Mouse (Mus musculus) v-Abl transformed pro-B cells (cell line): ENCODE results near the gene Exoc2.

ENCODE experiments used
- in situ Hi-C, 2 experiments: fragments of 400-800 bp; cut with MboI; formaldehyde crosslinking; loops; one replicate each; pipeline ENCODE4 v1.15.1; 2025; ENCODE audit not compliant: unreplicated experiment in 2 of 2

Exoc2 gene

GRCm38 (mm10) chr13:30910889-30911288 lies 63.0 kb downstream of the Exoc2 start:
- in situ Hi-C loops: no loop called here

GRCm38 (mm10) chr13:30902286-30902685 lies 71.6 kb downstream of the Exoc2 start:
- in situ Hi-C loops: loop anchor here in 1 of 2 experiments (10.0 kb wide), 1 partner anchor 753 kb away; no protein-coding TSS in a partner anchor

GRCm38 (mm10) chr13:30901387-30902041 lies 72.4 kb downstream of the Exoc2 start:
- in situ Hi-C loops: loop anchor here in 1 of 2 experiments (10.0 kb wide), 1 partner anchor 753 kb away; no protein-coding TSS in a partner anchor

- in situ Hi-C loops: loop anchor here (5.0 to 25.0 kb wide), 7 partner anchors 91 to 1841 kb away; partner anchors contain the start of gene Foxf2 (in 1 of the 2)
These were observed 79.8 kb downstream of the Exoc2 start for GRCm38 (mm10) chr13:30894015-30894634.

GRCm38 (mm10) chr13:30892315-30892714 lies 81.6 kb downstream of the Exoc2 start:
- in situ Hi-C loops: loop anchor here (5.0 to 25.0 kb wide), 7 partner anchors 92 to 1842 kb away; partner anchors contain the start of gene Foxf2 (in 1 of the 2)

- in situ Hi-C loops: loop anchor here (5.0 to 25.0 kb wide), 7 partner anchors 94 to 1844 kb away; partner anchors contain the start of gene Foxf2 (in 1 of the 2)
These were observed 82.7 kb downstream of the Exoc2 start for GRCm38 (mm10) chr13:30891223-30891622.

GRCm38 (mm10) chr13:30888480-30888879 lies 85.4 kb downstream of the Exoc2 start:
- in situ Hi-C loops: loop anchor here (10.0 to 25.0 kb wide), 4 partner anchors 199 to 1324 kb away; no protein-coding TSS in a partner anchor

GRCm38 (mm10) chr13:30880310-30880709 lies 93.6 kb downstream of the Exoc2 start:
- in situ Hi-C loops: loop anchor here (10.0 to 25.0 kb wide), 4 partner anchors 207 to 1332 kb away; no protein-coding TSS in a partner anchor

GRCm38 (mm10) chr13:30879871-30880270 lies 94.0 kb downstream of the Exoc2 start:
- in situ Hi-C loops: loop anchor here (10.0 to 25.0 kb wide), 5 partner anchors 115 to 1332 kb away; no protein-coding TSS in a partner anchor

- in situ Hi-C loops: loop anchor here (10.0 to 25.0 kb wide), 3 partner anchors 111 to 1336 kb away; no protein-coding TSS in a partner anchor
These were observed 98.1 kb downstream of the Exoc2 start for GRCm38 (mm10) chr13:30875825-30876224.

GRCm38 (mm10) chr13:30873472-30873871 lies 100.4 kb downstream of the Exoc2 start:
- in situ Hi-C loops: loop anchor here in 1 of 2 experiments (10.0 kb wide), 1 partner anchor 109 kb away; no protein-coding TSS in a partner anchor

GRCm38 (mm10) chr13:30865486-30865885 lies 108.4 kb downstream of the Exoc2 start:
- in situ Hi-C loops: no loop called here

- in situ Hi-C loops: no loop called here
These were observed 109.9 kb downstream of the Exoc2 start for GRCm38 (mm10) chr13:30864042-30864441.

- in situ Hi-C loops: no loop called here
These were observed 115.5 kb downstream of the Exoc2 start for GRCm38 (mm10) chr13:30858421-30858820.

GRCm38 (mm10) chr13:30850736-30851135 lies 123.2 kb downstream of the Exoc2 start:
- in situ Hi-C loops: no loop called here

GRCm38 (mm10) chr13:30848001-30848400 lies 125.9 kb downstream of the Exoc2 start:
- in situ Hi-C loops: no loop called here

- in situ Hi-C loops: no loop called here
These were observed 127.4 kb downstream of the Exoc2 start for GRCm38 (mm10) chr13:30846506-30846905.

- in situ Hi-C loops: no loop called here
These were observed 130.8 kb downstream of the Exoc2 start for GRCm38 (mm10) chr13:30843049-30843448.

GRCm38 (mm10) chr13:30841843-30842242 lies 132.1 kb downstream of the Exoc2 start:
- in situ Hi-C loops: no loop called here

GRCm38 (mm10) chr13:30841306-30841705 lies 132.6 kb downstream of the Exoc2 start:
- in situ Hi-C loops: no loop called here

GRCm38 (mm10) chr13:30840700-30841099 lies 133.2 kb downstream of the Exoc2 start:
- in situ Hi-C loops: no loop called here
